Mouse (Mus musculus): ENCODE measurements at regions not wholly inside any gene's neighbourhood (a gene's known extent, or its start where the extent isn't known, plus 50 kb on each side); places are given as distances from the start of the nearest gene placed in this dataset.
A peak's percentile ranks its signal among the peaks of the same experiment; 100 is the strongest.

DNA sequence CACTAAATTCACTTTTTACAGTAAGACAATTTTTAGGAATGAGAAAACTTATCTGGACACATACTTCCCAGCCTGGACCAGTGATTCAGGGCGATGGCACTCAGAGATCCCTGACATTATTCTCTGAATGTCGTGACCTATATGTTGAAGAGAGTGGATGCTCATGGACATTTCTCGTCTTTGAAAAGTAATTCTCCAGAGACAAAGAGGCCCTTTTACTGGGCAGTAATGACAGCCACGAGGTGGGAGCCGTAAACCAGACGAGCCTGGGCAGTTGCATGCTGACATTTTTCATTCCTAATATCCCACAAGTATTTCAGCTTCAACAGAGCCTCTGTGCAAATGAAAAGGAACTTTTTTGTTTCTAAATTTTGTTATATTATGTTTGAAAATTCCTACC, 1041.3 kb downstream of the Slc22a22 start:
- DNase-seq (ENCODE audit: low spot score in 2 of 2) = no peak

DNA sequence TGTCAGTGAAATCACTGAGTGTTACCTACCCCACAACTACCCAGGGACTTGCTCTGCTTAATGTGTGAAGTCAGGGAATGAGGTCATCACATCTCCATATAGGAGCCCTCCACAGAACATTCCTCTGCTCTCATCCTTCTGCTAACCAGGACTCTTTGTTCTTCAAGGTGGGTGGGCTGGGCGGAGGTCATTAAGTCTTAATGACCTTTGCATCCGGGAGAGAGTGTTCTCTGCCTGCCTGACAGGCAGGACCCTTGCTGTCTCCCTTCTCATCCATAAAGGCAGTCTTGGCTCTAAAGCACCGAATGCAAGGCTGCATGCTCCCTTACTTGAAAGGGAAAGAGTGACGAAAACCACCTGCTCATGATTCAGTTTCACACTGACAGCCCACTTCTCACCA, 1051.4 kb downstream of the Slc22a22 start:
- DNase-seq (ENCODE audit: low spot score in 2 of 2) = no peak

DNA sequence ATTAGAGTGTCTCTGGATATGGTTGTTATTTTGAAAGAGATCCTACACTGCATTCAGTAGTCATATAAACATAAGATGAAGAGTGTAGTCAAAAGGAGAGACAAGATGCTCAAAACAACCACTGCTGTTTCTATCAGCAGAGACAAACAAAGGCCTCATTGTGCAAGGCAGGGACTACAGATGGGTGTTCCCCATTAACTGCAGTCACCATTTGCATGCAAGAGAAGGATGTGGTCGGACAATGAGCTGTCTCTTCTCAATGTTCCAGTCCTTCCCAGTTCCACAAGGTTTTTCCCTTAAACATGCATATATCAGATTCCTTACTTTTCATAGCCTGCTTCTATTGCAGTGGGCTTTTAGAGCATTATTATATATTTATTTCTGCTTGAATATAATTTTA, 1056.7 kb downstream of the Slc22a22 start:
- DNase-seq (ENCODE audit: low spot score in 2 of 2) = peak in 1 of 2 experiments; percentile 5

DNA sequence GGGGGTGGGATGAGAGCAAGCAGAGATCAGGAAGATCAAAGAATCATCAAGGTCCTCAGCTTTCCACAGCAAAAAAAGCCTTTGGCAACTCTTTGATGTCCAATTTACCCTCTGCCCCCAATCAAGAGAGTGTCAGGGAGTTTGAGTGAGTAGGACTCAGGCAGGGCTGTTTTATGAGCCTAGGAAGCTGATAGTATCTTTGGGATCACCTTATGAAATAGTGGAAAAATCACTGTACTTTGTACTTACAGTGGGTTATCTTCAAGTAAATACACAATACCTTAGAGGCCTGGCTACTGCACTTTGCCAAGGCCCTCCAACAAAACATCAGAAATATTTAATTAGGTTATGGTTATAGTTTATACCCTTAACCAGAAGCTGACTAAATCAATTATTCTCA, 1085.4 kb downstream of the Slc22a22 start:
- no peak for DNase-seq (ENCODE audit: low spot score in 2 of 2)

DNA sequence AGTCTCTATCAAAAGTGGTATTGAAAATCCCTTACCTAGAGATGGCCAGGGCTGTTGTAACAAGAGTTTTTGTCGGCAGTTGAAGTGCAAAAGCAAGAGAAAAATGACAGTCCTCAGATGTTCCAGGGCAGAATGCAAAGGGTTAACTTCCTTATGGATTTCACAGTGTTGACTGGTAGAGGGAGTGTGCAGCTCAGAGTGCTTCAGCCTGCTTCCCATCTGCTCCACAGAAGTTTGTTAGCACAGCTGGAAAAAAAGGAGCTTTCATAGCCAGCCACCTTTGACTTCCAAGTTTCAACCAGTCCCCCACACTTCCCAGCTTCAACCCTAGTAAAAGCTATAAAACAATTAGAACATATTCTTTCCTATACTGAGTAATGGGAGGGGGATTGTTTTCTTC, 1098.9 kb downstream of the Slc22a22 start:
- DNase-seq (ENCODE audit: low spot score in 2 of 2) = no peak

DNA sequence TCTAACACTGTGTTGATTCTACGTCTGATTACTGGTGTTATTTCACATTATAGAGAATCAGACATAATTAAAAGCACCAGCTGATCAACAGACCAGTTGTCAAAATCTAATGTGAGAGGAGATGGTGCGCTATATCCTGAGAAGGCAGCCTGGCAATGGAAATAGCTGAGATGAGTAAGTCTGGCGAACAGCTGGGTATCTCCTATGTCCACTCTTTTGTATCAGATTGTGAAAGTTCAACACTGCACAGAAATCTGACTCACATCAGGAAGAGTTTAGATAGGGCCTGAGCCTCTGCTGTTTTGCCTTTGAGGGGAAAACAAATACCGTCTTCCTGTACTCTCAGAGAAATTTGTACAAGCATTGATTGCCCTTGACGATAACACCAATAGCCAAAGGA, 1126.5 kb downstream of the Slc22a22 start:
- DNase-seq (ENCODE audit: low spot score in 2 of 2) = no peak

DNA sequence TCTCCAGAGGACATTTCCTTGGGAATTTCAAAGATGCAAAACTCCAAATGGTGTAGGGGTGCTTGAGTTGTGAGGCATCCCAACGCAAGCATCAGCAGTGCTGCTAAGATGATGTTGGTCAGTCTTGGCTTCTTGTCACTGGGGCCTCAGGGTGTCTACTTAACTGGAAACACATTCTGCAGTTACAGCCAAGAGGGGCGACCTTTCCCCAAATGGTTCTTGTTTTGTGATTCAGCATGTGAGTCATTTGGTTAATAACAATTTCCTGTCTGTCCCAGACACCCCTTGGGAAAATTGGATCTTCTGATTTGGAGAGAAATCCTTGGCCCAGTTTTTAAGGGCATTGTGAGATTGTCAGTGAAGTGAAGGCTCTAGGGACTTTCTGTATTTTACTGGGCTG, 1131.3 kb downstream of the Slc22a22 start:
- DNase-seq (ENCODE audit: low spot score in 2 of 2) = no peak

DNA sequence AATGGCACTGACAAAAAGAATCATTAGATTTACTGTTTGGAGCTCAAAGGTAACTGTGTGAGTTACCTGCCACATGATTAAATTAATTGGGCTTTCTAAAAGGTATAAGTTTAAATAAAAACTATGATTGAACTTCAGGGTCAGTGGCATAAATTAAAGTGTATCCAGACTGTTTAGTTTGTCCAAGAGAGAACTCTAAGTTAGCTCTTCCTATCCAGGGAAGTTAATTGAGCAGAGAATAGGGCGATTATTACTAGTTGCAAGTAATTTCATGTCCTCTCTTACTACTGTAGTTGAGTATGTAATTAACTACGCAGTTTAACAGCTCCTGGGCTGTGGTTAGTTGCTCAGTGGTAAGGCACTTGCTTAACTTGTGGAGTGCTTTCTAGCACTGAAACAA, 1132.5 kb downstream of the Slc22a22 start:
- no peak for DNase-seq (ENCODE audit: low spot score in 2 of 2)

DNA sequence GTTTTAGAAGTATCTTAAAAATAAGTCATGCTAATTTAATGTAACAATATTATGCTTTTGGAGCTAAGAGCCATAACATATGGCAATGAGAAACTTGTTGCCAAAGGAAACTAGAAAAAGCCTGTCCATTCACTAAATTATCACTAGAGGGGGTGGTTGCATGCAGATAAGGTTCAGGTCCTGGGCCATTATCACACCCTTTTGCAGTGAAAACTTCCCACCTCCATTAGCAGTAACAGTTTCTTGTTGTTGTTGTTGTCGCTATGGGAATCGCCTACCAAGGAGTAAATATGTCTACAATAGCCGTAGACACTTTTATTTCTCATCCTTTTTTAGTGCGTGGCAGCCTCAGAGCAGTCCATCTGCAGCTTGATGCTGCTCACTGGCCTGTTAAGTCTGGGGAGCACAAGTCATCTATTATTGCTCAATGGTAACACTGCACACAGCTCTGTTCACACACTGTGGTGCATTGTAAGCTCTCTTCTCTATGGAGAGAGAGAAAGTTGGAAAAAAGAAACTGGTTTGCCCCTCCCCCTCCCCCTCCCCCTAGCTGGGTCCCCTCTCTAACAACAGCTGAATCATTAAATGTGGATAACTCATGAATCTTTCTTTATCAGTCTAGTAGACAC, 1133.0 kb downstream of the Slc22a22 start:
- DNase-seq (ENCODE audit: low spot score in 2 of 2) = peak in 1 of 2 experiments; percentile 3

DNA sequence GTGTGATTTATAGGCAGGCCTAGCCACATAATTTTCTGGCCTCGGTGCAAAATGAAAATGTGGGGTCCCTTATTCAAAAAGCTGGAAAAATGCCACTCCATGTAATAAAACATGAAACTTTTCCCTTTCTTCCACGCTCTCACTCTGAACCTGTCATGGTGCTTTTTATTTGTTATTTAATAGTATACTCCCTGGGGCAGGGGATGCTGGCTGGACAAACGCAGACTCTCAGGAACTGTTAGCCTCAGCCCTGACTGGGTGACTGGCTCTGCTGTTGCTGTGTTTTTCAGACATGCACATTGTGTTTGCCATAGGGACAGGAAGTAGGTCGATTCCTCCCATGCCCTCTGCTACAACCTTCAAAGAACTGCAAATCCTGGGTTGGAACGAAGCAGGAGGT, 1139.5 kb downstream of the Slc22a22 start:
- no peak for DNase-seq (ENCODE audit: low spot score in 2 of 2)

DNA sequence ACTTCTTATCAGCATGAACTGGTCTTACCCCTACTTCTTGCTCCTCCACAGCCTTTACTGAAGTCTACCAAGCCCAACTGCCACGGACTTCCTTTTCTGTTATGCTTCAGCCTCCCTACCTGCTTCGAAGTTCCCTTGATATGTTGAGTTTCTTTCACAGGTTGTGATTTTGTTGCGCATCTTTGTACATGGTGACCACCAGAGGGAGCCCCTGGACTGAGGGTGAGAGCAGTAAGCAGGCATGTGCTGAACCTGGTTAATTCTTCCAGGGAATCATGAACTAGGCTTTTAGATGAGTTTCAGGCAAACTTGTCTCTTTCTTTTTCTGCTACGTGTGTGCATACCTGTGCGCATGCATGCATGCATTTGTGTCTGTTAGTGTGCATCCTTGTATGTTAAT, 1141.0 kb downstream of the Slc22a22 start:
- peak; percentile 32 to 67 for DNase-seq (ENCODE audit: low spot score in 2 of 2)

DNA sequence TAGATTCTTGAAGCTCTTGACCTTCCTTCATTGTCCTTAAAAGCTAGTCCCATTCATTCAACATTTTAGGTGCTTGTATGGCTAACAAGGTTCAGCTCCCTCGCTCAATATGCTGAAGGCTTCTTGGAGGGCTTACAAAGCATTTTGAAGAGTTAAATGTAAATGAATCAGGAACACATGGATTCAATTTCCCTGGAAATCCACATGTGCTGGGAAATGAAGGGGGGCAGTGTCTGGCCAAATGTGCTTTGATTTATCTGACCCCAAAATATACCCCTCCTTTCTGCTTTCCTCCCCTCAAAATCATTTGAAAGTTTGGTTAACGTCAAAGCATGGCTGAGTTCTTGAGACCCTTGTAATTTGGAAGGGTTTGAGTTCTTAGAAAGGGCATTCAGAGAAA, 1142.4 kb downstream of the Slc22a22 start:
- no peak for DNase-seq (ENCODE audit: low spot score in 2 of 2)

DNA sequence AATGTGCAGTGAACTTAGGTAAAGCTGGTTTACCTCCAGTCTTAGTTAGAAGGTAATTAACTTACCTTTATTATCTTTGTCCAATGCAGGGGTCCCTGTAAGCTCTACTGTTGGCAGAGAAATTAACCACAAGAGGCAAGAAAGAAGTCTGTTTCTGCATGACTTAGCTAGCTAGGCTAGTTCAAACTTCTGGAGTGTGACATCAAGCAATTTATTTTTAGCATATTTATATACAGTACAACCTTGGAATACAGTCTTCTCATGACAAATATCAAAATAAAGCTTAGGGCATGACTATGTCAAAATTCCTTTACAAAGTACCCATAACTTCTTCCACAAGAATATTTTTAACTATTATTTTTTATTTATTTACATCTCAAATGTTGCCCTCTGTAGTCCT, 1156.9 kb downstream of the Slc22a22 start:
- no peak for DNase-seq (ENCODE audit: low spot score in 2 of 2)

DNA sequence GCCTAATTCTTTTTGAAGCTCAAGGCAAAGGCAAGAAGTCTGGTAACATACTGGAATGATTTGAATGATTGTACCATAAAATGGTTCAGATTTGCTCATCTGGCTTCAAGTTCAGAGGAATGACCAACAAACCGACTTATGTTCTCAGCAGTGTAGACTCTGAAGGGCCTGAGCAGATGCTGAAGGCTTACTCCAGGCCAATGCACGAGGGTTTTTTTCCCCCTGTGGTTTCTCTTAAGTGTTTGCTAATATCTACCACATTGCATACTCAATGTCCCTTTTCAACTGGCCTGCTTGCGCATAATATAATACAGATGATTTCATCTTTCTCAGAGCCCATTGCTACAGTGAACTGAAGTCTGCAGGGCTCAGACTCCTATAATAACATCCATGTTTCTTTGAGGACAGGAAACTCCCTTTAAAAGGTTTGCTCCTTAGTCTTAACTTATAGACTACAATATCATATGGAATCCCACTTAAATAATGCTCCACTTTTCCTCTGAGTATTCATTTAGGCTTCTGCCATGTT, 1182.5 kb downstream of the Slc22a22 start:
- DNase-seq (ENCODE audit: low spot score in 2 of 2) = no peak

DNA sequence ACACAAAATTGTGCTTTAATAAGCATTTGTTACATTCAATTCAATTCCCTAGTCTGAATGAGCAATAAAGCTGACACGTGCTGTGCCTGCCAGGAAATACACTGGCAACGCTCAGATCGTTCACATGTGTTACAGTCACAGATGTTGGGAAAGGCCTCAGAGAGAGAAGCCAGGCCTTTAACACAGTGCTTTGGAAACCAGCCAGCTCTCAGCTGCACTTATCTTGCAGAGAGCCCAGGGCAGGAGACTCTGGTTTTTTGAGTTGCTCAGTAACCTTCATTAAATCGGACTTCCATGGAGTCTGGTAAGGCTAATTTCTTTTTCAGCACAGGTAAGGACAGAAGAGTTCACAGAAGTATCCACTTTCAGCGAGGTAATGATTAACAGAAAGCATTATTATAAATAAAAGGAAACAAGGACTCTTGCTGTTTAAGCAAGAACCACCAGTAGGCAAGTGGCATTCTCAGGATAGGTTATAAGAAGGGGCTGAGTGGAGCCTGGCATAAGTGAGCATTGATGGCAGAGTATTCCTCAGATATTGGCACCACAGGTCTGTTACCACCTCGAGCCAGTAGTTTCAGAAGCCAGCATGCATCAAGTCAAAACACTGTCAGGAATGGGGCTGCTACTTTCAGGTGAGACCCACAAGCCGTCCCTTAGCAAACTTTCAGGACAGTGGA, 1198.7 kb downstream of the Slc22a22 start:
- peak in 1 of 2 experiments; percentile 1 for DNase-seq (ENCODE audit: low spot score in 2 of 2)

DNA sequence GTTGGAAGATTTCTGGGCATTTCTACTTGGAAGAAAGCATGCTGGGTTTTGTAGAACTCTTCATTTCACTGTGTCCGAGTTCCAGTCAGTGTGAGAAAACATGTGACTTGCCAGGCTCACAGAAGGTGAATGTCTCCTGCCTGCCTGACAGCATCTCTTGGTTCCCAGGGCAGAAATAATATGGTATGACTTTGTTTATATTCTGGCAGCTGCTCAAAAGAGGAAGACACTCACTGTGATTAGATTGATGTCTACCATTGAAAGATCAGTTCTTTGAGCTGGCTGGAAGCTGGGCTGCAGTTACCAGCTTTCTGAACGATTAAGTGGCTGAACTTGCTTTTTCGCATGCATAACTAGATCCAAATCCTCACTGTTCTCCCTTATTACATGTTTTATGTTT, 1199.4 kb downstream of the Slc22a22 start:
- no peak for DNase-seq (ENCODE audit: low spot score in 2 of 2)

DNA sequence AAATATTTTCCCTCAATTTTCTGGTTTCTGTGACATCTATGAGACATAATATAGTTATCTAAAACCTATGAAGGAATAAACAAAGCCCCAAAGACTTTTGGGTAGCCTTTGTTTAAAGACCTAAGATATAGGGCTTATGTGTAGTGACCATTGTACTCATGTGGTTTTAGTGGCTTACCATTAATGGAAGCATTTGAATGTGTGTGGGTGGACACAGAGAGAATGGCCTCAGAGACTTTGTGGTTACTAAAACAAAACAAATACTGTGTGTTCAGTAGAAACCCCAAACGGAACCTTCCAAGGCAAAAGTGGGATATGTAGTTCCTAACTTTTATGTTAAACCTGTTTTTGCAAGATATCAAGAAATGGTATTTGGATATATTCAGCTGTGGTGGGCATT, 1228.7 kb downstream of the Slc22a22 start:
- DNase-seq (ENCODE audit: low spot score in 2 of 2) = no peak

DNA sequence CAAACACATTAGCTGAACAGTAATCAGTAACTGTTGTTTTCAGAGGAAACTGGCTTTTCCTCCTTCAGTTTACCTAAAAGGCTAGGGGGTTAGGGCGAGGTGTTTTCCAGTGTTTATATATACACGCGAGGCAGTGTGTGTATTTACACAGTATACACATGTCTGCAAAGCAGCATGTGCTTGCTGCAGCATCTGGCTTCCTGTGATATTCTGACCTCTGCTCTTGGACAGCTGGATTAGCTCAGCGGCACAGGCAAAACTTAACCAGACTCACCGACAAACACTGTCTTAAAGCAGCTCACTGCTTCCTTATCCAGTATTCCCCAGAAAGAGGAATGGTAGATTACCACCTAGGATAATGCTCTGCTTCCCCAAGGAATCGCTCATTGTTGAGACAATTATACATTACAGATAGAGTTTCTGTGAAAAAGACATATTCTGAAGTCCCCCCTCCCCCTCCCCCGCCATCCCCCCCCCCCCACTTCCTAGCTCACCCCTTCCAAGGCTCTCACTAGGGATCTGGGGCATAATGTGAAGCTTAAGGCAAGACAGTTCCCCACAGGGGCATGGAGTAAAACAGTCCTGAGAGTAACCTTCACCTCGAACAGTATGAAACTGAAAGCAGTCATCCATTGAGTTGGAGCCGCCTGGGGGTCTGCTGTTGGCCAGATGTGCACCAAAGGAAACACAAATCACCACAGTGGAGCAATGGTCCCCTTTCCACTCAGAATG, 1233.3 kb downstream of the Slc22a22 start:
- DNase-seq (ENCODE audit: low spot score in 2 of 2) = no peak

DNA sequence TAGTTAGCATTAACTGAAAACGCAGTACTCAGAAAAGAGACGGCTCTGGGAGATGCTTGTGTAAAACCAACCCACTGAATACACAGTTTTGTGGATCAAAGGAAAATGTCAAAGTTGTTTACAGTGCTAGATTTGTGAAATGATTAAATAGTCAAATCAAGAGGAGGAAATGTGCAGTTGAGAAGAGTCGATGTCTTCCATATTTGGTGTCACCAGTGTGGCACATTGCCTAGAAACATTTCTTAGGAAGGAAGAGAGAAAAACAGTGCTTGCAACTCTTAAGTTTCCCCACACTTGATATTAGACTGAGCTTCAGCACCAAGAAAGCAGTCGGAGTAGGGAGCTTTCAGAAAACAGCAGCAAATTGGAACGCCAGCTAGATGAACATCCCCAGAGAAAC, 1274.9 kb downstream of the Slc22a22 start:
- DNase-seq (ENCODE audit: low spot score in 2 of 2) = no peak

DNA sequence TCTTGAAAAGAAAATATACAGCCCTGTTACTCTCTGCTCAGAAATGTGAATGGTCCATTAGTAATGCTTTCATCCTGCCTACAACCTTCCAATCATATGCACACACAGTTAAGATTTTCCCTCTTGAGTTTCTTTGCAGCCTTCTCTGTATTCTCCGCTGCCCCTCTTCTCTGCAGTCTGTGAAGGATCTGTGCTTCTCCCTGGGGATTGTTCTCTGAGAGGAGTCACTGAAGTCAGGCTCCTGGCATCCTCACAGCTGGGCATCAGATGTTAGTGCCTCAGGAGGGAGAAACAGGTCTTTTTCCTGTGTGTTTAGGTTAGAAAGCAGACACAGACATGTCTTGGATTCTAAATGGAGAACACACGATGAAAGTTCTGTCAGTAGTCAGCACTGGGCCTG, 1278.1 kb downstream of the Slc22a22 start:
- no peak for DNase-seq (ENCODE audit: low spot score in 2 of 2)

DNA sequence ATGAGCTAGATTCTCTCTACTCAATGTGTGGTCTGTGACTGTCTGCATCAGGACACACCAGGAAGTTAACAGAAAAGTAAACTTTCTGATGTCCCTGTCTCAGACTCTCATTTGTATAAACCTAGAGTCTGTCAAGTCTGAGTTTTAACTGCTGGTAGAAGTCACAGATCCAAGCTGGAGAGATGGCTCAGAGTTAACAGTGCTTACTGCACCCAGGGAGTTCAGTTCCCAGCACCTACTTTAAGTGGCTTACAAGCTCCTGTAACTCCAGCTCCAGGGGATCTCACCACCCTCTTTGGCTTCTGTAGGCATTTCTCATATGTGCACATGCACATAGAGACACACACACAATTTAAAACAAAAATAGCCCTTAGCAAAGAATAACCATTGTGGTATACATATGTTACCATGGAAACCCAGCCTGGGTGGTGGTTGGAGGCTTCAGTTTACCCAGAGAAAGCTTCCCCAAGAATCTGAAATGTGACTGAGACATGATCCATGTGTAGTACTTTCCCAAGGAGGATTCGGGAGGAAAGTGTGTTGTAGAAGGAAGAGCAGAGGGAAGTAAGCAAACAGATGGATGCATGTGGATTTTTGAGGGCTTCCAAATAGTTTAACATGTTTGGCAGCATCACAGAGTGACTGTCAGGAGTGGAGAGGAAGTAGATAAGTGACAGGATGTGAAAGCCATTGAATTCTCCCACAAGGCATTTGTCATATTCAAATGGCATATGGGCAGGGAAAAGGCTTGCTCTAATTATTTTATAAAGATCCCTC, 1279.8 kb downstream of the Slc22a22 start:
- peak; percentile 16 to 76 for DNase-seq (ENCODE audit: low spot score in 2 of 2)

DNA sequence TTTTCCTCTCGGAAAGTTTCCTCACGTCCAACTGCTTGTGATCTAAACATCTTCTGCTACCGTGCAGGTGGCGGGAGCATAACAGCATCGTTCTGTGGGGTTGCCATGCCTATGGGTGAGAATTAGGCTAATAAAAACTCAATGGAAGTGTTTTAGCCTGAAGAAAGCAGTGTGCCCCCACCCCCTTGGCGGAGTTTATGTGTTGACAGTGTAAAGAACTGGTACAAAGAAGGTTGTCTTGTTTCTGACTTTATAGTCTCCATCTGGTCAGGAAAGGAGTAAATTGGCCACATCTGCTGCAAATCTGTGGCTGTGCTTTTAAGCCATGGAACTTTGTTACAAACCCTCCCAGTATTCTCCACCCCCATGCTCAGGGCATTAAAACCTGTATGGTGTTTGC, 1311.2 kb downstream of the Slc22a22 start:
- DNase-seq (ENCODE audit: low spot score in 2 of 2) = no peak
